Mouse (Mus musculus) small intestine, adult 2 months (tissue): ENCODE measurements around the gene Fbp1.

Source experiments
- CTCF ChIP-seq: fragments of 200-500 bp; IDR thresholded peaks from 2 replicates; pipeline ENCODE4 v1.5.1; 2012; ENCODE audit warnings: low read depth, mild to moderate bottlenecking, control low read depth, inconsistent platforms, low read length, moderate library complexity, mixed read lengths; ENCODE audit not compliant: insufficient replicate concordance, insufficient read length; ENCODE audit errors: extremely low read depth
- POLR2A ChIP-seq: fragments of 200-500 bp; IDR thresholded peaks from 2 replicates; pipeline ENCODE4 v1.6.1; 2012; ENCODE audit warnings: low read depth, mild to moderate bottlenecking, control low read depth, inconsistent platforms, low read length, moderate library complexity

DNA sequence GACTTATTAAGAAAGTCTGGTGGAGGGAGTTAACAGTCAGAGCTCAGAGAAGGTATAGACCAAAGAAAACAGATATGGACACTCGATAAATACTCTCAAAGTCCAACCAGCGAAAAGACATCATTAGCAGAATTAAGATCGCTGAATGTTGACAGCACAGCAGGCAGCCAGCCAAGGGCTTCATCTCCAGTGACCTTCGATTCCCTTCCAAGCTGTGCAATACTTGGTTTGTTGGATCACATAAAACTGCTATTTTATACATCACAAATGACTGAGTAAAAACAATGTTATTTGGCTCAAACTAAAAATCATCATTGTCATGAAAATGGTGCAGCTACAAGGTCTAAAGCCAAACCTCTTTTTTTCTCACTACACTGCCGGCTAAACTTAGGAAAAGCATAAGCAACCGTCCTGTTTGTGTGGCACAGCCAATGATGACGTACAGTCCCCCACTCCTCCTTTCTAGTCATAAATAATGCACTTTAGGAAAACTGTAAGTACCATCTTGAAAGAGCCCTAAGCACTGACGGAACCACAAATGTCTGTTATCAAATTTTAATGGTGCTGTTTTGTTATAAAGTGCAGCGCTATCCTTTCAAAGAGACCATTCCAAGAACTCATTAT, 41.8 kb upstream of the Fbp1 start:
- TF ChIP-seq CTCF, result no peak
- no peak for TF ChIP-seq POLR2A
